Mouse (Mus musculus) CH12.LX (cell line): ENCODE results near the gene Tubgcp6.

ENCODE experiments used
- ELF1 ChIP-seq: IDR thresholded peaks from 2 replicates; pipeline ENCODE4 v1.6.1; 2014; ENCODE audit warnings: low read depth, mild to moderate bottlenecking, inconsistent platforms, low read length, improper control_type of control experiment
- EP300 ChIP-seq: IDR thresholded peaks from 2 replicates; pipeline ENCODE4 v1.6.1; 2011; ENCODE audit warnings: low read length, improper control_type of control experiment
- TBP ChIP-seq: conservative IDR thresholded peaks from 2 replicates; pipeline ENCODE4 v1.6.1; 2011; ENCODE audit warnings: low read depth, low read length, improper control_type of control experiment

DNA sequence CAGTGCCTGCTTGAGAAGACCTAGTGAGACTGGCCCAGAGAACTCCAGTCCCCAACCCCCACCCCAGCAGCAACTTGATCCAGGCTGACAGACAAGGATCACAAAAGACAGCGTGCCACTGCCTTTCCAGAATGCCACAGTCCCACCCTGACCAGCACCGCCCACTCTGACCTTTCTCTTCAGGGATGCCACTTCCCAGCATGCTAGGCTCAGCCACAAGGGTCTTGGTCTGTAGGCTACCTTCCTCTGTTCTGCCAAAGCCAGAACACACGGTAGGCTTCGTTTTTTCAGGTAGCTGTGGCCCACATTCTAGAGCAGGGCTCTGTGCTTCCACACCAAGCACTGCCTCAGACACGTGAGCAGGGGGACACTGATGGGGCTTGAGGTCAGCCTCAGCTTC is 20.3 kb downstream of the Tubgcp6 start:
- no peak for TF ChIP-seq ELF1
- TF ChIP-seq TBP, result no peak
- no peak for TF ChIP-seq EP300
